Comparison of ENCODE assay signal across 13 mouse cellular contexts in the genomic region with DNA sequence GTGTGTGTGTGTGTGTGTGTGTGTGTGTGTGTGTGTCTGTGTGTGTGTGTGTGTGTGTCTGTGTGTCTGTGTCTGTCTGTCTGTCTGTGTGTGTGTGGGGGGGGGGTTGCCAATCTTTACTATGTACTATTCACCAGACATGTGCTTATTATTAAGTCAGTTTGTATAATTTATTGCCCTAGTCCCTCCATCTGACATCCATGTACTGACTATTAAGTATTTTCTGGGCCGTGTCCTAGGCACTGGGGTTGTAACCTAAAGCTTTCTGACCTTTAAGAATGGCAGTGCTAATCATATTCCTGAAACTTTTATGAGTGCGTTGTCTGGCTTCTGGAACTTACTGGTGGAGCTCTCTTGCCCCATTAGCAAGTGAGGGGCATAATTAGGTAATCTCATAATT. TPM values are rescaled to one million over a fixed set of nuclear protein-coding genes. Genes with fewer than 3 reads are reported as not detected.
"Had no signal": no experiment of that assay in that cellular context is flagged by ENCODE, and none has a peak within 500 bp of the region (broad histone marks: within the 10 kb centered on the region; RNA-seq: fewer than 3 reads in every experiment).

No protein-coding gene starts in this region.

- DNase-seq: lung, adult 18-20 months; lung, embryonic 14.5 days; lung, postnatal 10 days; lung, postnatal 4 days; midbrain, embryonic 14.5 days; right cerebral cortex, adult 18-20 months; right cerebral cortex, postnatal 14 days; spleen, adult 18-20 months; thymus, adult 18-20 months; thymus, postnatal 14 days; thymus, postnatal 36 days had no signal

RNA-seq across cellular contexts. Expression of a gene that starts 2.7 kb away (rescaled TPM):
- total RNA-seq: megakaryocyte, adult 5-6 weeks; megakaryocyte-erythroid progenitor cell, adult 5-6 weeks had no signal
